Mouse (Mus musculus): ENCODE results near the gene Sept7.
"Not testable (repeated sequence)": the region's sequence is repeated elsewhere in the genome, so short reads cannot be mapped to it uniquely, and the experiment has no call there.

Sept7 gene

GRCm38 (mm10) chr9:25252283-25252726 lies at the start of gene Sept7:
Gene Sept7, plus strand, starts transcription at chr9:25252439.
- peak; percentile 99 for DNase-seq

- no peak for DNase-seq
Measured at GRCm38 (mm10) chr9:25208087-25208803, 44.0 kb upstream of the Sept7 start.

DNA sequence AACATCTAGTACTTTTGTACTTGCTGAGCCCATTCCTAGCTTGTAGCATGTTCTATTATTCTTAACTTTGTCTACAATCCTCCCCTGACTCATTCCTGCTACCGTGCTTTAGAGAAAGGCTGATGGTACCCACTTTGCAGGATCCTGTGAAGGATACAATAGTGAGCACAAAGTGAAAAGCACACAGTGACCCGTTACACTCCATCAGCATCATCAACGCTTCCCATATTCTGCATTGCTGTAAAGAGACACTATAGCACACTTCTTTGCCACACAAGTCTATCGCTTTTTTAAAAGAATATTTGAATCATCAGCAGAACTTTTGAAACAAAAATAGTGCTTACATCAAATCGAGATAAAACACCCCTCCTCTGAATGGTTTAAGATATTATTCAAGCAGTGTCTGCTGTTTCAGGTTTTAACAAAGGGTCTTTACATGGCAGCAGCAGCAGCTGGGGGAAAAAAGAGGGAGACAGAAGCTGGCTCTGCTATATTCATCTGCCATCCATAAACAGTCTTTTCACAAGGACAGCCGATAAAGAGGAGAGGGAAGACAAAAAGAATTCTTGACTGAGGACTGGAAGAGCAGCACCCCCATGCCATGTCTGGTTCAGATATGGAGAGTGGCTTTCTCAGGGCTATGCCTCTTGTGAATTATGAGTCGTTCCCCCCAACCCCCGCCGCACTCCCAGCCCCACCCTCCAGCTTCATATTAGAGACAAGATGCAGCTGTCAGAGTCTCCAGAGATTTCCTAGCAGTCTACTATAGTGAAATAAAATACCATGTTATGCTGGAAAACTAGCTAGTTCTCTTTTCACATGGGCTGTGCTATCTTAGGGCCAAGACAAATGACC lies 39.7 kb upstream of the Sept7 start:
- DNase-seq, result no peak

DNA sequence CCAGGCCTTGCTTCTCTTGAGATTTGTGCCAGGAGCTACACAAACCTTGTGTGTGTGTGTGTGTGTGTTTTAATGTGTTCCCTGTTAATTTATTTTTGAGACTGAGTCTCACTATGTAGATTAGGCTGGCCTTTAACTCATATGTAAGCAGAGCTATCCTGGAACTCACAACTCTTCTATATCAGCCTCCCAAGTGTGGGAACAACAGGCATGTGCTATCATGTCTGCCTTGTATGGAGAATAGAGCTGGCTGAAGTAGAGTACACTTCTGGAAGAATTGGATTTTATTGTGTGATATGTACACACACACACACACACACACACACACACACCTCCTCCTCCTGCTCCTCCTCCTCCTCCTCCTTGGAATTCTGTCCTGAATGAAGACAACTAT lies 39.1 kb upstream of the Sept7 start:
- DNase-seq, result no peak

DNA sequence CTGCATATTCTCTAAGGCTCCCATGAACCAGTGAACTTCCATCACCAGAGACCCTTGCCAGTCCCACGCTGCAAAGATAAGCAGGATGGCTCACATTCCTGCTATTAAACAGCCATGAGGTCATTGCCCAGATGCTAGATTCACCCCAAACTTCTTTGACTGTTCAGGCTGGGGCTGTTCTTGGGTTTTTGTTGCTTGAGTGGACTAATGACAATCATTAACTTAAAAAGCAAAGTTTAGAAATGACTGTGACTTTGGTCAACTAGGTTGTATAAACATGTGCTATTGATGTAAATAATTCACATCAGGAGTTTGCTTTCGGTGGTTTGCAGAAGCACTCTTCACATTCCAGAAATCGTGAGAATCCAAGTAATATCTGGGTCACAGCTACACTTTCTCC lies 36.8 kb upstream of the Sept7 start:
- no peak for DNase-seq

- DNase-seq, result no peak
Measured at GRCm38 (mm10) chr9:25216210-25216609, 36.0 kb upstream of the Sept7 start.

DNA sequence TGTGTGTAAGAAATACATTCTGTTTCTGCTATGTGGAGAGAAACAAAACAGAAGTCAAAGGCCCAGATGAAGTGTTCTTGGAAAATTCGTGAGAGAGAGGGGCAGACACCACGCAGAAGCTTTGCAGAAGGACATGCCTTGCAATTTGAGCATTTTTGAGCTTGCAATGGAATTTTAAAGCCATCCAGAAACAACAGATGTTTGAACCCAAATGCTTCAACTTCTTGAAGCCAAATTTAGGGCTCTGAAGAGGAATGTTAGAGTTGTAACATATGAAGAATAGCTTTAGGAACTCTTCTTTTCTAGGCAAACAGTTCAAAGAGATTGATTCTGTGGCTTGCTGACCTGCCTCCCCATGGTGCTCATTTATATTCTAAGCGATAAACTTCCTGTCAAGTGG lies 33.3 kb upstream of the Sept7 start:
- no peak for DNase-seq

GRCm38 (mm10) chr9:25219882-25220281 lies 32.4 kb upstream of the Sept7 start:
- DNase-seq, result no peak

DNA sequence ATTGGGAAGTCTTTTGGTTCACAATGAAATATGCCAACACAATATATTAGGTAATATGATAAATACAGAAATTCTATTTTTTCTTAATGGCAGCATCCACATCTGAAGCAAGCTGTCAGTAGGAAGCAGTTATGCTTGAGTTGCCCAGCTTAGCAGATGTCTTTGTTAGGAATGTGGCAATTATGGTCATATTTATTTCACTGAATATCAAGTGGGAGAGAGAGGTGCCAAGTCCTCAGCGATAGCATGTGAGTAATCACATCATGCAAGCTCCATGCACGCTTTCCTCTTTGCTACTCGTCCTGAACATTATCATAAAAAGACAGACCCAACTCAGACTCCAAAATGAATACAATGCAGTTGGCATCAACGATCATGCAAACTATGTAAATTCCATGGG lies 27.3 kb upstream of the Sept7 start:
- no peak for DNase-seq

GRCm38 (mm10) chr9:25229740-25230139 lies 22.5 kb upstream of the Sept7 start:
- DNase-seq, result no peak

- no peak for DNase-seq
Measured at GRCm38 (mm10) chr9:25230213-25231039, 21.8 kb upstream of the Sept7 start.

- DNase-seq, result no peak
Measured at GRCm38 (mm10) chr9:25241065-25241464, 11.2 kb upstream of the Sept7 start.

- DNase-seq, result not testable (repeated sequence)
Measured at GRCm38 (mm10) chr9:25241783-25242182, 10.5 kb upstream of the Sept7 start.

DNA sequence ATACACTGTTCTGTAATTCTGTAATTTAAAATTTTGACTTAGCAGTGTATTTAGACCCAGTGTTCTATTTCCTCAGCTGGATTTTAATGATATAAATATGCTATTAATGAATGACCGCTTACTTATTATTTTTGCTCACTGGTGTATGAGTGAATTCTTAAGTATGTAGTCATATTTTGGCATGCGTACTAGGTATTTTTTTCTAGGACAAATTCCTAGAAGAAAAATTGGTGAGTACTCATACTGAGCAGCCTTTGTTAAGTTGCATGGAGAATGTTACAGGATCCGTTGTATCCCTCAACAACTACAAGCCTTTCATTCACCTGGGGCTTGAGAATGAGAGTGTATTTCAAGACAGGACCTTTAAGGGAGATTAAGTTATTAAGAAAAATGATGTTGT lies 10.0 kb upstream of the Sept7 start:
- no peak for DNase-seq

DNA sequence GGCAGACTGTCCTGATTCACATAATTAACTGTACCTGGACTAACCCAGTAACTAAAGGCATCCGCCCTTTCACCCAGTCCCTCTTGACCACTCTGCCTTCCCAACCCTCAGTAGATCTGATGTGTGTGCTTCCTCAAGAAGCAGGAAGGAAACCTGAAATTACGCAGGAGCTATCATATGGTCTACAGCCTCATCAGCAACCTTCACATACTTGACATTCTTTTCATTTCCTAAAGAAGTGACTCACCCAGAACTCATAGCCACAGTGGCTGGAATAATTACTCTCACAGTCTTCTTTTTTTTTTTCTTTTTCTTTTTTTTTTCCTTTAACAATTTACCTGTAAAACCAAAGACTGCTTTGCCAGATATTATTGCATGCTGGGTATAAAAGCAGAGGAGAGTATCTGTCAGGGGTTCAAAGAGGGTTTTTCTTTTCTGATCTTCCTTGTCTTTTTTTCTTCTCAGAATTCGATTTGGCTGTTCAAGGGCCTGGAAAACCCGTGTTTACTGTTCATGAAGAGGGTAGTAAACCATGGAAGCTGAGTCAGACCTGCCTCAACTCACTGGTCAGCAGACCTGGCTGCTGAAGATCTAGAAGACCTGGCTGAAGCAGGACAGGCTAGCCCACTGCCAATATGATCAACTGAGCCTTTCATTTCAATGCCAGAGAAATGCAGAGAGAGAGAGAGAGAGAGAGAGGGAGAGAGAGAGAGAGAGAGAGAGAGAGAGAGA lies 8.1 kb upstream of the Sept7 start:
- DNase-seq, result no peak

DNA sequence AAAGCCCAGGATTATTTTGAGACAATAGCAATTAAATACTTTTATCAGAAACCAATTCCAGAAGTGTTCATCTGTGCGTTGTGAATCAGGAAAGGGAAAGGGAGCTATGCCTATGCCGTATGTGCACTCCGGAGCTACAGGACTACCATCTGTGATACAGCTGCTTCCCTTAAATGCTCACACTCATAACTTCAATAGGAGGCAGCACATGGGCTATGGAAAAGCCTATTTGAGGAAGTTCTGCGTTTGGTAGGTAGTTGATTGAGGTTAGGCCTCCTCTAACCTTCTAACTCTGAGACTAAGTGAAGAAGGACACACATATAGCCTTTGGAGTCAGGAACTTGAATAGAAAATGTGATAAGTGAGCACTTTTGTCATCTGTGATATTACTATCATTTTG lies 7.1 kb upstream of the Sept7 start:
- no peak for DNase-seq

DNA sequence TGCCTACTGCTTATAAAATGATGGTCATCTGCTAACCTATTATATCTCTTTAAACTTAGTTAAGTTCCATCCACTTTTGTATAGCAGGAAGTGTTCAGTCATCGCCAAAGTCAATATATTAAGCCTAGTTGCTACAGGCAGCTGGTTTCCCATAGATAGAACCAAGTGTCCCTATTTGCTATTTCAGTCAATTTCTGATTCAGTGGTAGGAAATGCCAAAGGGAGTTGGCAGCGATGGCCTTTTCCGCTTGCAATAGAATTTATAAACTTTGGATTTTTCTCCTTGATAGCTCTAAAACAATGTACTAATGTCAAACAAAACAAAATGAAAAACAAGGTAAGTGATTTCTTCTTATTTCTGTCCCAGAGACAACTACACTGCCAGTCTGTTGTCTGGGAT lies 5.7 kb upstream of the Sept7 start:
- DNase-seq, result no peak

- no peak for DNase-seq
Measured at GRCm38 (mm10) chr9:25251174-25251573, 1.1 kb upstream of the Sept7 start.

DNA sequence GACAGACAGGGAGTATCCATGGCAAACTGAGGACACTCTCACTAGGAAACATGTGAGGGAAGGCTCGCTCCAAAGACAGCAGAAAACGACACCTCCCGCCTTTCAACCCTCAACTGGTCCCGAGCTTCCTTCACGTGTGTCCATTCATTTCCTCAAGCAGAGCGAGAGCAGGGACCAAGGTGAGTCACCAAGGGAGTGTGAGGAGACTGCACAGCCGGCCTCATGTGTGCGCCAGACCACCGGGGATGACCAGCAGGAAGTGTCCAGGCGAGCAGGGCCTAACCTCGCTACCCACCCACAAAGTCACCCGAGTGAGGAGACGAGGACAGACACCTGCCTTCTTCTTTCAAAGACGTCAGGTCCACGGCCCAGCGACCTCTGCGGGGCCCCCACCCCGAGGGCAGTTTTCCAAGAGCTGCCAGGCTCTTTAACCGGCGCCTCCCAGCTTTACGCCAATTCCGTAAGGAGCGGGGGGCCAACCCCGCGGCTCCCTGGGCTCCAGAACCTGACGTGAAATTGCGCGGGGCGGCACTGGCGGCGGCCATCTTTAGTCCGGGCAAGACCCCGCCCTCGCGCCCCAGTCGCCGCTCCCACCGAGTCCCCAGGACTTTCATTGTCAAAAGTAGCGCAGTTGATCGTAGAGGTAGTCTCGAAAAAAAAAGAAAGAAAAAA lies 492 bp upstream of the Sept7 start:
- peak; percentile 93 for DNase-seq

- peak; percentile 65 for DNase-seq
Measured at GRCm38 (mm10) chr9:25252759-25253477, 679 bp downstream of the Sept7 start.

DNA sequence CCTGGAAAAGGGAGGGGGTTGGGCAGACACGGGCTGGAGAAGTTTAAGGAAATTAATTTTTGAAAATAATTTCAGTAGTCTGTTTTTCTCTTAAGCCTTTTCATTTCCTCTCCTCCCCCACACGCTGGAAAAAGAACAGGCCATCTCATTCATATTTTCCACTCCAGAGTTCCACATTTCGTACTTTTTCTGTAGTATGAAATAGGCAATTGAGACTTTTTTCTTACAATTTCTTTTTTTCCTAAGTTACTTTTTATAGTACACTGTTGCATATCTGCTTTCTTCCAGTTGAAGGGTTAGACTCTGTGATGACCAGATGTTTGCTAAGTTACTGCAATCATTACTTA lies 1.2 kb downstream of the Sept7 start:
- DNase-seq, result no peak

DNA sequence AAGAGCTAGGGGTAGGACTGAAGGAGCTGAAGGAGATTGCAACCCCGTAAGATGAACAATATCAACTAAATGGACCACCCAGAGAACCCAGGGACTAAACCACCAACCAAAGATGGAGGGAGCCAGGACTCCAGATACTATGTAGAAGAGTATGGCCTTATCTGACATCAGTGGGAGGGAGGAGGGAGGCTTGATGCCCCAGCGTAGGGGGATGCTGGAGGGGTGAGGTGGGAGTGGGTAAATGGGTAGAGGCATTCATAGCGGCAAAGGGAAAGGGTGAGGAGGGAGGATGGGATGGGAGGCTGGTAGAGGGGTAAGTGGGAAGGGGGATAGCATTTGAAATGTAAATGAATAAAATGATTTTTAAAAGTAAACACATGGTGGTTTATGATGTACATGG lies 8.2 kb downstream of the Sept7 start:
- no peak for DNase-seq

Data from cerebellum, adult 11 months (tissue).